Mouse (Mus musculus) CD4-positive, CD25-positive, alpha-beta regulatory T cell, adult 2 months (primary cell): Measurements from ENCODE around the gene Ctse.

Source experiments
- DNase-seq: peaks from one replicate; pipeline ENCODE4 v3.0.0-alpha.2; 2012; ENCODE audit warnings: low read depth, low spot score

The Ctse gene

DNA sequence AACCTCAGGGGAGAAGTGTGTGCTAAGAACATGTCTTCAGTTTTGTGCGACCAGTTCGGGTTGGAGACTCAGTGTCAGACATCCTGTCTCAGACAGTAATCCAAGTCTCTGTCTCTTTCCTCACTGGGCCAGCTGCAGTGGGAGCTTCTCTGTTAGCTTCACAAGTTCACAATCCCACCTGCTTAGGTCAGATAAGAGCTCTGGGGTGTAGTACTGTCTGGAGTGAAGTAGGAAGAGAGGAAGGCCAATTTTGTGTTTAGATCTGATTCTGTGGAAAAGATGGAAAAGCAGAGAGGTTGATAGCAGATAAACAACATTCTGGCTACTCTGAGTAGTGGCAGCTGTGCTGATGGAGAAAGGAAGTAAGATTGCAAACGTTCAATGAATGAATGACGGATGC is 61.5 kb downstream of the Ctse start:
- no peak for DNase-seq

DNA sequence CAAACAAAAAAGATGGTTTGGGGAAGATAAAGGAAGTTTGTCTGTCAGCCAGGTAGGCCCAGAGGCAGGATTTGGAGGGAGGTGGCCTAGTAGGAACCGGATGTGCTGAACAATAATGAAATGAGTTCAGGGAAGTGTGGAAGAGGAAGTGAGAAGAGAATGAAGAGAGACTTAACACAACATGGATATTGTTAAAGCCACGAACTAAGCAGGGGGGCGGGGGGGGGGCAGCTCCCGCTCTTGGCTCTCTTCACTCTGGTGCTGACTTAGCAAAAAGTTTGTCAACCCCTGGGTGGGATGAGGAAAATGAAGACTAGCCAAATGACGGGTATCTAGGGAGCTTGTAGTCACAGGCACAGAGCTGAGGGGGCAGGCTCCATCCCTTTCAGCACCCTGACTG is 62.3 kb downstream of the Ctse start:
- DNase-seq: no peak

DNA sequence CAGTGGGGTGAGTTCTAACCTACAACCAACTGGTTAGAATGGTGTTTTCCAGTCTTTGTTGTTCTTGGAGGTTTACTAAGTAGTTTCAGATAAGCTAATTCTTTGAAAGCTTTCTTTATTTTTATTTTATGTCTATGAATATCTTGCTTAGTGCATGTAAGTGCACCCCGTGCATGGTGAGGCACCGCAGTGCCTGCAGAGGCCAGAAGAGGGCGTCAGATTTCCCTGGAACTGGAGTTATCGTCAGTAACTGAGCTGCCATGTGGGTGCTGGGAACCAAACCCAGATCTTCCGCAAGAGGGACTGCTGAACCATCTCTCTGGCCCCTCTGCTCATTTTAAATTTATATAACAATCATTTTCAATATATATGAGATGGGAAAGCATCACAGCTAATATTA is 63.3 kb downstream of the Ctse start:
- no peak for DNase-seq

DNA sequence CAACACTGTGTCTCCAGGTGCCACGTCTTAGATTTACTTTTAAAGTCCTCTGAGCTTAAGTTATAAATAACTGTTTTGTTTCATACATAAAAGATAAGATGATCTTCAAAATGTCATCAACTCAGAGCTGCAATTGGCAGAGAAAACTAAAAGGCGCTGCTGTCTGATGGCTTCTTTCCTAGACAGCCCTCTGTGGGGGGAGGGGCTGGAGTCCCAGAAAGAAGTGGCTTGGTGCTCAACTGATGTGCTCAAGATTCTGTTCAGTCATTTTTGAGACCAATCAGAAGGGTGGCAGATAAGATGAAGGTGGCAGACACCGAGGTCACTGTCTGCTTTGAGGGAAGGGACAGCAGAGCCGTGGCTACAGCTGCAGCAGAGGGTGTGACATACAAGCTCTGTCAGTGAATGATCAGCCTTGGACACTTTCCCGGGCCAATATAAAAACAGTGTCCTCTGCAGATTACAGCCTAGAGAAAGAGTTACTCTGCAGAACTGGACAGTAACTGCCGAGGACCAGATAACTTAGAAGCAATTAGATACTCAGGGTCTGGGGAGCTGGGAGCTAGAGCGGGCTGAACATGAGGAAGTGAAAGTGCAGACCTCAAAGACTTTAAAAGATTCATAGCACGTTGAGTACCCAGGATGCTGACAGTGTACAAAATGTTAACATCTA is 64.1 kb downstream of the Ctse start:
- DNase-seq: peak; percentile 28

DNA sequence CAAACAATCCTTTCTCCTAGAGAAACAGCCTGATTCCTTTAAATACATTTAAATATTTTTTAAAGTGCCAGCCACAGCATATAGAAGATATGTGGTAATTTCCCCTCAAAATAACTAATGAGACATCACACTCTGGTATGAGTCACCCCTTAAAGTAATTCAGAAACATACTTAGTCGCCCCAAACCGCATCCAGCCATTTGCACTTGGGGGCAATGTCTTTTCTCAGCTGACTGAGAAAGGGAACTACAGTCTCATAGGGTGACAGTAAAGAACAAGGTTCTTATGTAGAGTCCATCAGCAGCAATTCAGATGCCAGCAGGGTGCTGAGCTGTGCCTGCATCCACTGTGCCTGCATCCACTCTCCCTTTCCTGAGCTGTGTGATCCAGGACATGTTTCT is 65.4 kb downstream of the Ctse start:
- no peak for DNase-seq

DNA sequence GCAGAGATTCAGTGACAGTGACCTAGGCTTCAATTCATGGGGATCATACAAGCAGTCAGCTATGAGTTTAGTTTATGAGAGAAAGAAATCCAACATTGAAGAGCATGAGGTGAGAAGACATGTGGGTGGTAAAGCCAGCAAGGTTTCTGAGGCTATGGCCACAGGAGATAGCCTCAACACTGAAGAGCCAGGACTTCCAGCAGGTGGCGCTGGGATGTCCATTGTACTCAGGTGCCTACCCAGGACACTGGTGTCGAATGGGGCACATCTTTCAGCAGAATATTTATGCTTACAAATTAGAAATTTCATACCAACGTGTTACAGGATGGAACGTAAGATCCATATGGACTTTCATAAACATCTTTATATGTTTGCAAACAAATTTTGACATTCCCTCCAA is 70.2 kb downstream of the Ctse start:
- DNase-seq: peak; percentile 77

DNA sequence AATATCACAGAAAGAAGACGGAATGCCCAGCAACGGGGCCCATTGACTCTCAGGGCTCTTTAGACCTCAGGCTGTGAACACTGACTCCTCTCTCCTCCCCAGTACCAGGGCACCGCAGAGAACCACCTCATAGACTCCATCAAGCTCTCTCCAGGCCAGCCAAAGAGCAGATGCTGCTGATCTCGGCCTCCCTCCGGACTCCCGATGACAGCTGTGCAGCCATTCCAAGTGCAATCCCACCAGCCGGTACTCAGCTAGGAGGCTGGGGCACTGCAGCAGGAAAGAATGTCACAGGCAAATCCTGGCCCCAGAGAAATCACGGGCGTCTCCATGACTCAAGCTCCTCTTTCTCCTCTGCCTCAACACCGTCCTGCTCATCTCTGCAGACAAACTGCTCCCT is 73.4 kb downstream of the Ctse start:
- no peak for DNase-seq

DNA sequence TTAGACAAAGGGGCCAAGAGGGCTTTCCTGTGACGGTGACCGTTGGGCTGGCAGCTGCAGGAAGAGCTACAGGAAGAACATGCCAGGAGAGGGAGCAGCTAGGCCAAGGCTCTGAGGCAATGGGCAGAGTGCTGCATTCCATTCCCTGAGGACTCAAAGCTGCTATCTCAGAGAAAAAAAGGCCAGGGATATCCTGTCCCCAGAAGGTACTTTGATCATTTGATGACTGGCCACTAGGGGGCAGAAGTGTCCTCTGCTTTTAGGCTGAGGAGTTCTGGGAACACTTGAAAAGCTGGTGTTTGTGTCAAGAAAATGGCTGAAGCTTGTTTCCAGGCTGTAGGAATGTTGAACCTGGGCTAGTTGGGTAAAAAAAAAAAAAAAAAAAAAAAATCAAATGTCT is 74.3 kb downstream of the Ctse start:
- DNase-seq: peak; percentile 83

DNA sequence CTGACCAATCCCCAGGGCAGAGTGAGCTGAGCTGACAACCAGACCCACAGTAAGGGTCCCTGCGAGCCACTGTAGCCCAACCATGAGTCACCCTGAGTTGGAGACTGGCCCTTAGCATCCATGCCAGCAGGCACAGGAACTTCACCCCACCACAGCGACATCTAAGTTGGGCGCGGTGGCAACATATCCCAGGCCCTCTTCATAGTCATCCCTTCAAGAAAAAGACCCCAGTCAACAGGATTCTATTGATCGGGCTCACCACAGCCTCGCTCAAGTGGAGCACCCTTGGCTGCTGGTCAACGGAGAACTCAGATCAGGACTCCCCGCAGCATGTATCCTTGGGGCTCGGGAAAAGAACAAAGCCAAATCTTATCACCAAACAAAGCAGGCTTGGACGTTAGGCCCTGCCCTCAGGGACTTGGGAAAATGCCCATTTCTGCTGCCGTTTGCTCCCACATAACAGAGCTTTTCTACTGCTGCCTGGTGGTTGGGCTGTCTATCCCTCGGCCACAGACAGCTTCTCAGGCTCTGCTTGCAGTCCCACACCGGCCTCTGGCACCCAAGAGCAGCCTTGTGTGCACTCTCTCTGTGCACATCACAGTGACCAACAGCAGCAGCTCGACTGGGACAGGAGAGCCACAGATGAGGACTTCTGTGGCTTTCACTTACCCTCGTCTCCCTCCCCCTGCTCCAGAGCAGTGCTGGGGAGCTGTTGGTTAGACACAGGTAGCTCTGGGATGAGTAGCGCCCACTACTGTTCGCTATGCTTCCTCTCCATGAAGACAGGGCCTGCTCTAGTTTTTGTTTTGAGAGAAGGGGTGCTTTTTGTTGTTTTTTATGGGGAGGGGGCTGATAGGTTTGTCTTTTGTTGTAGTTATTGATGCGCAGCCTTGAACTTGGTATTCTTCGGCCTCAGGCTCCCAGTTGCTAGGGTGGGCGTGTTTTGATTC is 76.6 kb downstream of the Ctse start:
- no peak for DNase-seq

DNA sequence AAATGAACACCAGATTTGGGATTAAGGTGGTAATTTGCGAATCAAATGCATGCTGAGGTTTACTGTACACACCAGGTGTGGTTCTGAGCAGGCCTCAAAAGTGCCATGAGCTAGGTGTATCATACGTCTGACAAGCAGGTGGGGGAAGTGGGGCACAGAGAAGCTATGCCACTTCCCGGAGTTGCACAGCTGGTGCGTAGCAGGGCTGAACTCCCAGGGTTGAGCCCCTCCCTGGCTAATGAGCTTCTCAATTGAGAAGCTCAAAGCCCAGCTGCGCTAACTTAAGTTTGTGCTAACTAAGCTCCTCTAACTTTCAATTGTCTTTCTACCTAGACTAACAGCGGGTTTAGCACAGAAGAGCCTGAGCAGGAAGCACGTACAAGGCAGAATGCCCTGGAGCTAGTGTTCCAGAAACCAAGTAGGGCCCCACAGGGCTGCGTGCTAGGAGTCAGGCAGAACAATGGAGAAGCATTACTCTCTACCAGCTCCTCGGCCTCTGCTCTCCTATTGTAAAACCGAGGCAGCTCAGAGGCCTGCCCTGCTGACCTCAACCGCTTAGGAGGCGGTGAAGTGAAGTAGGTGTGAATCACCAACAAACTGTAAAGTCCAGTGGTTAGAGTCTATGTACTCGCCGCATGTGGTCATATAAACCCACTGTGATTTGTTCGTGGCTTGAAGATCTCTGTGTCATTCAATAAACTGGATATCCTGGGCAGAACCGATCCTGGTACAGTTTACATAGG is 81.0 kb downstream of the Ctse start:
- DNase-seq: no peak

DNA sequence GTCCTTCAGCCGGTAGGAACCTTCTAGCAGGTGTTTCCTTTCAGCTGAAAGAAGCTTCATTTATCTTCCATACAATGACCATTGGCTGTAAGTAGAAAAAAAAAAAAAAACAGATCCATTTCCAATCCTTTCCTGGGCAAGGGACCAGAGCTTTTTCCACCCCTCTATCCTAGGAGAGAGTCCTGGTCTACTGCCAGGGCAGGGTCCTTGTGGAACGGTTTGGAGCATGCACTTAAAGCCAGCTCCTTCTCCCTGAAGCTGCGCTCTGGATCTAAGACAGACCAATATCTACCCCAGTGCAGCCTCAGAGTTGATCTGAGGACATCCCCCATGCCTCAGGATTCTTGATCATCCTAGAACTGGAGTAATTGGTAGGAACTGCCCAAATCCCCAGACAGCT is 83.9 kb downstream of the Ctse start:
- no peak for DNase-seq

DNA sequence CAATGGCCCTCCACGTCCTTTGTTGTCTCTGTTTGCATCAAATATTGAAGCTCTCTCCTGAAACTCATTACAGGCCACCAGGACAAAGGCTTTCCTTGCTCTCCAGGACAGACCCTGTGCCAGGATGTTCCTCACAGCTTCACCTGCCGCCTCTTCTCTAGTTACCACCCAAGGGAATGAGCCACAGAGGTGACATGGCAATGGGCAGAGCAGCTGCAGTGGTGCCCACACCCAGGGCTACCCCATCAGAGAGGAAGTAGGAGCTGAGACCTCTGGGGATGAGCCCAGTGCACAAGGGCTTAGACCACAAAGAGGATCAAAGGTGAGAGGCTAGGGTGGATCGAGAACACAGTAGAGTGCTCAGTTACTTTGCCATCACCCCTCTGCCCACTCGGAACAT is 85.4 kb downstream of the Ctse start:
- no peak for DNase-seq
